Mouse (Mus musculus) megakaryocyte, embryonic 14.5 days (primary cell): Measurements from ENCODE around the gene Kdr.

Experiments
- FLI1 ChIP-seq: IDR thresholded peaks from 2 replicates; pipeline ENCODE4 v1.6.1; 2012; ENCODE audit warnings: low read length, inconsistent platforms, mixed read lengths
- GATA1 ChIP-seq: IDR thresholded peaks from 3 replicates; pipeline ENCODE4 v1.6.1; 2012; ENCODE audit warnings: mixed read lengths, low read length, inconsistent platforms, borderline replicate concordance

- TF ChIP-seq GATA1 (no peak), FLI1 (no peak)
Measured at GRCm38 (mm10) chr5:76018321-76018720, 40.1 kb upstream of the Kdr start.
